Mouse (Mus musculus): Measurements from ENCODE around the gene Lsm6.

Lsm6 gene

GRCm38 (mm10) chr8:78806006-78806405 is 14.9 kb downstream of the Lsm6 start:
- DNase-seq (ENCODE audit: extremely low spot score): no peak

GRCm38 (mm10) chr8:78801201-78801600 is 19.7 kb downstream of the Lsm6 start:
- no peak for DNase-seq (ENCODE audit: extremely low spot score)

GRCm38 (mm10) chr8:78798671-78799070 is 22.3 kb downstream of the Lsm6 start:
- DNase-seq (ENCODE audit: extremely low spot score): no peak

GRCm38 (mm10) chr8:78797985-78798384 is 23.0 kb downstream of the Lsm6 start:
- DNase-seq (ENCODE audit: extremely low spot score): no peak

- no peak for DNase-seq (ENCODE audit: extremely low spot score)
Observed at GRCm38 (mm10) chr8:78793231-78793630, 27.7 kb downstream of the Lsm6 start.

GRCm38 (mm10) chr8:78776816-78777215 is 44.1 kb downstream of the Lsm6 start:
- no peak for DNase-seq (ENCODE audit: extremely low spot score)

- DNase-seq (ENCODE audit: extremely low spot score): no peak
Observed at GRCm38 (mm10) chr8:78771256-78771655, 49.7 kb downstream of the Lsm6 start.

GRCm38 (mm10) chr8:78770584-78770983 is 50.4 kb downstream of the Lsm6 start:
- DNase-seq (ENCODE audit: extremely low spot score): no peak

GRCm38 (mm10) chr8:78765556-78765955 is 55.4 kb downstream of the Lsm6 start:
- DNase-seq (ENCODE audit: extremely low spot score): no peak

- DNase-seq (ENCODE audit: extremely low spot score): no peak
Observed at GRCm38 (mm10) chr8:78764976-78765375, 56.0 kb downstream of the Lsm6 start.

- no peak for DNase-seq (ENCODE audit: extremely low spot score)
Observed at GRCm38 (mm10) chr8:78759139-78759538, 61.8 kb downstream of the Lsm6 start.

GRCm38 (mm10) chr8:78754986-78755385 is 66.0 kb downstream of the Lsm6 start:
- DNase-seq (ENCODE audit: extremely low spot score): no peak
